Mouse (Mus musculus): ENCODE data around the gene Gtpbp1. TPM values are rescaled to one million over a fixed set of nuclear protein-coding genes. Genes with fewer than 3 reads are reported as not detected.

Gtpbp1 gene
- polyA plus RNA-seq, 1 experiment from 2014 or later: 37.9 TPM

- ATAC-seq (ENCODE audit: insufficient read depth): no peak
- Histone ChIP-seq H3K4me2 (no peak overlapping the region), H3K4me3 (ENCODE audit: low read depth, low read length) (no peak overlapping the region), H3K27ac (ENCODE audit: low read depth) (no peak overlapping the region), H3K27me3 (ENCODE audit: insufficient read depth, low read length) (no peaks in the 10 kb centered on the region), H3K9ac (no peak overlapping the region), H3K9me3 (ENCODE audit: low read depth, low read length) (no peaks in the 10 kb centered on the region), H3K4me1 (ENCODE audit: insufficient read depth) (peaks cover 11% of the 10 kb centered on the region), H3K36me3 (ENCODE audit: insufficient read depth) (no peaks in the 10 kb centered on the region; the same call in 1 of the 2 replicates)
- WGBS: 69% methylated on average over 8 of the region's 8 CpGs
- TF ChIP-seq CTCF (IDR thresholded peaks at IDR 0.05; ENCODE audit: low read depth): no peak
- no peak for DNase-seq
These were observed 54.1 kb downstream of the Gtpbp1 start for GRCm38 (mm10) chr15:79744742-79745141.

DNA sequence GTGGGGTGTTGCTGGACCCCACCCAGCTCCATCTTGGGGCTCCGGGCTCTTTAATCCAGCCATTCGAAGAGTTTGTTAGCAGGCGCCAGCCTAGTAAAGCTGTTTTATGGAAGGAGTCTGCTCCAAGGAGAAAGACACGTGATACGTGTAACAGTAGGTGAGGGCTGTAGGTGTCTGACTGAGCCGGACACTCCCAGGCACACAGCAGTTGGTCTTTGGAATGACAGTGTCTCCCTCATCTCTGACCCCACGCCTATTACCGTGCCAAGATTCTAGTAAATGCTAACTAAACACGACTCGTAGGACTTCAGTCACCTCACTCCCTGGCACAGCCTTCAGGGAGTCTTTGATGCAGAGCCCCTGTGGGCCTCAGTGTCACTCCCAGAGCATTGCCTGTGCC lies 54.7 kb downstream of the Gtpbp1 start:
- Histone ChIP-seq H3K4me3 (ENCODE audit: low read depth, low read length) (no peak overlapping the region), H3K9ac (no peak overlapping the region), H3K27me3 (ENCODE audit: insufficient read depth, low read length) (no peaks in the 10 kb centered on the region), H3K36me3 (ENCODE audit: insufficient read depth) (no peaks in the 10 kb centered on the region), H3K27ac (ENCODE audit: low read depth) (no peak overlapping the region), H3K9me3 (ENCODE audit: low read depth, low read length) (no peaks in the 10 kb centered on the region), H3K4me1 (ENCODE audit: insufficient read depth) (peaks cover 11% of the 10 kb centered on the region), H3K4me2 (no peak overlapping the region)
- DNase-seq: no peak
- WGBS: 70% methylated on average over 10 of the region's 10 CpGs
- TF ChIP-seq CTCF (IDR thresholded peaks at IDR 0.05; ENCODE audit: low read depth): no peak
- no peak for ATAC-seq (ENCODE audit: insufficient read depth)

GRCm38 (mm10) chr15:79745883-79746282 lies 55.2 kb downstream of the Gtpbp1 start:
- 74% methylated on average over 5 of the region's 5 CpGs for WGBS
- no peak for ATAC-seq (ENCODE audit: insufficient read depth)

DNA sequence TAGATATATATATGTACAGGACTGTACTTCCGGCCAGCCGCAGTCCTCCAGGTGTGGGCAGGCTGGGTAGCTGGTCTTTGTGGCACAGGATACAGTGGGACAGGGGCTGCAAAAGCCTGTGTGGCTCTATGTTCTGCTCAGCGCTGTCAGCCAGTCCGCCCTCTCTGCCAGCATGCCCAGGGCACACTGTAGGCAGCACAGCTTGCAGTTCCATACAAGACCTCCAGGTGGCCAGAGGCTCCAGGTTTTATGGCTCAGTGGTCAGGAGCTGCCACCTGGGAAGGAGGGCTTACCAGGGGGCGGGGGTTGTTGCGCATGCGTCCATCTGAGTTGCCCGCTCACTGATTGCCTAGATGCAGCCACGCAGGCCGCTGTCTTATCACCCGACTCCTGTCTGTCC lies 57.4 kb downstream of the Gtpbp1 start:
- H3K27me3 ChIP-seq (ENCODE audit: insufficient read depth, low read length): no peaks in the 10 kb centered on the region
- no peak overlapping the region for H3K4me3 ChIP-seq (ENCODE audit: low read depth, low read length)
- H3K4me1 ChIP-seq (ENCODE audit: insufficient read depth): 0 out of 2 replicates have a peak, but pooled peaks cover 3% of the 10 kb centered on the region
- 56% methylated on average over 11 of the region's 11 CpGs for WGBS
- ATAC-seq (ENCODE audit: insufficient read depth) (no peak), DNase-seq (peak; percentile 48)
- no peaks in the 10 kb centered on the region for H3K9me3 ChIP-seq (ENCODE audit: low read depth, low read length)
- peak; percentile 69 for TF ChIP-seq CTCF (IDR thresholded peaks at IDR 0.05; ENCODE audit: low read depth)
- H3K36me3 ChIP-seq (ENCODE audit: insufficient read depth): no peaks in the 10 kb centered on the region
- no peak overlapping the region for H3K4me2 ChIP-seq
- H3K27ac ChIP-seq (ENCODE audit: low read depth): no peak overlapping the region
- H3K9ac ChIP-seq: no peak overlapping the region

More at GRCm38 (mm10) chr15:79745883-79746282, 55.2 kb downstream of the Gtpbp1 start:
- Histone ChIP-seq H3K9me3 (ENCODE audit: low read depth, low read length) (no peaks in the 10 kb centered on the region), H3K9ac (no peak overlapping the region; the same call in 1 of the 2 replicates), H3K36me3 (ENCODE audit: insufficient read depth) (no peaks in the 10 kb centered on the region), H3K4me1 (ENCODE audit: insufficient read depth) (peaks cover 10% of the 10 kb centered on the region), H3K4me2 (no peak overlapping the region), H3K4me3 (ENCODE audit: low read depth, low read length) (no peak overlapping the region), H3K27ac (ENCODE audit: low read depth) (no peak overlapping the region), H3K27me3 (ENCODE audit: insufficient read depth, low read length) (no peaks in the 10 kb centered on the region)
- no peak for TF ChIP-seq CTCF (IDR thresholded peaks at IDR 0.05; ENCODE audit: low read depth)
- no peak for DNase-seq

- no peak overlapping the region for H3K4me2 ChIP-seq
- ATAC-seq (ENCODE audit: insufficient read depth) (no peak), DNase-seq (no peak)
- WGBS: 85% methylated on average over 7 of the region's 7 CpGs
- H3K9ac ChIP-seq: no peak overlapping the region
- H3K27ac ChIP-seq (ENCODE audit: low read depth): no peak overlapping the region
- H3K4me1 ChIP-seq (ENCODE audit: insufficient read depth): no peaks in the 10 kb centered on the region
- no peaks in the 10 kb centered on the region for H3K27me3 ChIP-seq (ENCODE audit: insufficient read depth, low read length)
- no peak for TF ChIP-seq CTCF (IDR thresholded peaks at IDR 0.05; ENCODE audit: low read depth)
- H3K9me3 ChIP-seq (ENCODE audit: low read depth, low read length): no peaks in the 10 kb centered on the region
- no peak overlapping the region for H3K4me3 ChIP-seq (ENCODE audit: low read depth, low read length)
- no peaks in the 10 kb centered on the region for H3K36me3 ChIP-seq (ENCODE audit: insufficient read depth)
These were observed 58.5 kb downstream of the Gtpbp1 start for GRCm38 (mm10) chr15:79749162-79749561.

DNA sequence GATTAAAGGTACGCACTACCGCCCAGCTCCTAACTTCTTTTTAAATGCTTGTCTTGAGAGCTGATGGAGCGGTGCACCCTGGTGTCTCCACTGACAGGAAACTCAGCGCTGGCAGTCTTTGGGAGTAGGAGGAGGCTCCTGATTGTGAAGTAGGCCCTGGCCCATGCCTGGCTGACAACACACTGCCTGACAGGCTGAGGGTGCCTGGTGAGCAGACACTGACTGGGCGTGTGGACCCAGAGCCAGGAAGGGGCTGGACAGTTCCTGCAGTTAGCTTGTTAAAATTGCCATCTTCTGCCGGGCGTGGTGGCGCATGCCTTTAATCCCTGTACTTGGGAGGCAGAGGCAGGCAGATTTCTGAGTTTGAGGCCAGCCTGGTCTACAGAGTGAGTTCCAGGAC lies 59.6 kb downstream of the Gtpbp1 start:
- no peaks in the 10 kb centered on the region for H3K27me3 ChIP-seq (ENCODE audit: insufficient read depth, low read length)
- no peaks in the 10 kb centered on the region for H3K4me1 ChIP-seq (ENCODE audit: insufficient read depth)
- no peak overlapping the region for H3K4me2 ChIP-seq
- TF ChIP-seq CTCF (IDR thresholded peaks at IDR 0.05; ENCODE audit: low read depth): no peak
- WGBS: 83% methylated on average over 8 of the region's 8 CpGs
- no peaks in the 10 kb centered on the region for H3K36me3 ChIP-seq (ENCODE audit: insufficient read depth)
- H3K9me3 ChIP-seq (ENCODE audit: low read depth, low read length): no peaks in the 10 kb centered on the region
- no peak overlapping the region for H3K27ac ChIP-seq (ENCODE audit: low read depth)
- DNase-seq (no peak), ATAC-seq (ENCODE audit: insufficient read depth) (no peak)
- no peak overlapping the region for H3K4me3 ChIP-seq (ENCODE audit: low read depth, low read length)
- H3K9ac ChIP-seq: no peak overlapping the region

DNA sequence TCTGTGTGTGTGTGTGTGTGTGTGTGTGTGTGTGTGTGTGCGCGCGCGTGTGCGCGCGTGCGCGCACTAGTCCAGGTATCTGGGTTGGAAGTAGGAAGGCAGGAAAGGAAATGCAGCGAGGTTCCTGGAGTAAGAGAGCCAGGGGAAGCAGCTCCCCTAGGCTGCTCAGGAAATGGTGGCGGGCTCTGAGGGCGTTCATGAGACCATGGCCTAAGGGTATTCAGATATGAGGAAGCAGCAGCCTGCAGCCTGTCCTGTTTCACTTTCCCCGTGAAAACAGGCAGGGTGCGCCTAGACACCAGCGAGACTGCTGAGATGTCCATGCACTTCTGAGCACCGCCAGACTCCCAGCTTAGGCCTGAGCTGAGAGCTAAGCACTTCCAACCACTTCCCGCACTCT lies 61.1 kb downstream of the Gtpbp1 start:
- no peak for TF ChIP-seq CTCF (IDR thresholded peaks at IDR 0.05; ENCODE audit: low read depth)
- DNase-seq (no peak), ATAC-seq (ENCODE audit: insufficient read depth) (no peak)
- Histone ChIP-seq H3K27ac (ENCODE audit: low read depth) (no peak overlapping the region; the same call in 1 of the 2 replicates), H3K9me3 (ENCODE audit: low read depth, low read length) (no peaks in the 10 kb centered on the region), H3K9ac (no peak overlapping the region), H3K27me3 (ENCODE audit: insufficient read depth, low read length) (no peaks in the 10 kb centered on the region), H3K4me3 (ENCODE audit: low read depth, low read length) (no peak overlapping the region), H3K36me3 (ENCODE audit: insufficient read depth) (no peaks in the 10 kb centered on the region), H3K4me2 (no peak overlapping the region), H3K4me1 (ENCODE audit: insufficient read depth) (no peaks in the 10 kb centered on the region)
- 80% methylated on average over 17 of the region's 17 CpGs for WGBS
